Mouse (Mus musculus): Measurements from ENCODE around the gene Gdf11.

Gene Gdf11

DNA sequence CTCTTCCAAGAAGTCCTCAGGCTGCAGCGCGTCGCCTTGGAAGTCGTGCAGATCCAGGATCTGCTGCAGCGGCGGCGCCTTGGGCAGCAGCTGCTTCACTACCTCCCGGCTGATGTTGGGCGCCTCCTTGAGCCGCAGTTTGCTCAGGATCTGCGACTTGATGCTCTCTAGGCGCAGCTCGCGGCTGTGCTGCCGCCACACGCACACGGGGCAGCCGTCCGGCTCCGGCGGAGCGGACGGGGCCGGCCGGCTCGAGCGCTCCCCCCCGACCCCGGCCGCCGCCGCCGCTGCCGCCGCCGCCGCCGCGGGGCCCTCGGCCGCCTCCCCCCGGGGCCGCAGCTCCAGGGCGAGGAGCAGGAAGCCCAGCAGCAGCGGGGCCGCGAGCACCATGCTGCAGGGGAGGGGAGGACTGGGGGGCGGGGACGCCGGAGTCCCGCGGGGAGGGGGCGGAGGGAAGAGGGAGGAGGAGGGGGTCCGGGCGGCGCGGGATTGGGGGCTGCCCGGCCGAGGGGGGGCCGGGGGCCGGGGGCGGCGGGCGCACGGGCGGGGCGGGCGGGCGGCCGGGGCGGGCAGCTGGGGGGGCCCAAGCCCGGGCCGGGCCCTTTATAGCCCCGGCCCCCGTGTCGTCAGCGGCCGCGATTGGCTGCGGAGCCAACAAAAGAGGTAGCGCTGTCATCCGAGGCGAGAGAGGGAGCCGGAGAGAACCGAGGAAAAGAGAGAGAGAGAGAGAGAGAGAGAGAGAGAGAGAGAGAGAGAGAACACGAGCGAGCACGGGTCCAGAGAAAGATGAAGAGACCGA is at the start of gene Gdf11:
Gdf11 (minus strand) TSS at position 423 of the 799 bp plus-strand sequence.
- DNase-seq (ENCODE audit: low read depth, low spot score): peak; percentile 64

- DNase-seq (ENCODE audit: low read depth, low spot score): no peak
These were observed 49.0 kb upstream of the Gdf11 start for GRCm38 (mm10) chr10:128940475-128941061.

DNA sequence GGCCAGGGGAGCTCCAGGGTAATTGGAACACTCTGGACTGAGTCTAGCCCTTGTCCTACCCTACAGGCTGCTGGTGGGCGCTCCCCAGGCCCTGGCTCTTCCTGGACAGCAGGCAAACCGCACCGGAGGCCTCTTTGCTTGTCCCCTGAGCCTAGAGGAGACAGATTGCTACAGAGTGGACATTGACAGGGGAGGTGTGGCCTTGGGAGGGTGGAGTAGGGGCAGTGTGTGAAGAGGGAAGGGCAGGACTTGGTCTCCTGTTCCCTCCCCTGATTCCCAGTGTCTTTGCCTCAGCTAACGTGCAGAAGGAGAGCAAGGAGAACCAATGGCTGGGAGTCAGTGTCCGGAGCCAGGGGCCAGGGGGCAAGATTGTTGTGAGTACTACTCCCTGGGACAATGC is 47.5 kb upstream of the Gdf11 start:
- no peak for DNase-seq (ENCODE audit: low read depth, low spot score)

- DNase-seq (ENCODE audit: low read depth, low spot score): no peak
These were observed 46.9 kb upstream of the Gdf11 start for GRCm38 (mm10) chr10:128938457-128938856.

GRCm38 (mm10) chr10:128937756-128938390 is 46.4 kb upstream of the Gdf11 start:
- no peak for DNase-seq (ENCODE audit: low read depth, low spot score)

DNA sequence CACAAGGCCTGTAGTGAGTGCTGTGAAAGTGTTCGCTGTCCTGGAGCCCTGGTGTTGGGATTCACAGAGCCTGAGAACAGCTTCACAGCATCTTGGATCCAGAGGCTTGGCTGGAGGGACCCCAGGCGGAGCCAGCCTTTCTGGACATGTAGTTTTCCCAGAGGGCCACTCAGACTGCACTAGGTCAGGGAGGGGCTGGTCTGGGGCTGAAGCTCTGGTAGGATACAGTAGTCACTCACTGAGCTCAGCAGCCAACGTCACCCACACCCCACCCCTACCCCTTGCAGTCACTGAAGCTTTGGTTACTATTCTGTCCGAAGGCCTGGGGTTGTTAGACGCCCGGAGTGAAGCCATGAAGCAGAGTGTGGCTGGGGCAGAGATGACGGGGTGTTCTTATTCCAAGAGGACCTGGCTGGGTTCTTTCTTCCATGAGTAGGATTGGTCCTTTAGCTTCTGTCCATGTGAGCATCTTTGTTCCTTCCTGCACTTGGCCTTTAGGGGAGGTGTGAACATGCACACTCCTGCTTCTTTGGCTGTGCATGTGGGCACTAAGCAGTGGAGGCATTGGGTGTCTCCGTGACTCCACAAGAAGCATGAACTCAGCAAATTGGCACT is 44.4 kb upstream of the Gdf11 start:
- no peak for DNase-seq (ENCODE audit: low read depth, low spot score)

GRCm38 (mm10) chr10:128934997-128935787 is 43.7 kb upstream of the Gdf11 start:
- DNase-seq (ENCODE audit: low read depth, low spot score): no peak

GRCm38 (mm10) chr10:128933976-128934721 is 42.6 kb upstream of the Gdf11 start:
- DNase-seq (ENCODE audit: low read depth, low spot score): no peak

GRCm38 (mm10) chr10:128933574-128933973 is 42.1 kb upstream of the Gdf11 start, which contains the start of gene Itga7:
TSS of gene Itga7 (plus strand) at chr10:128933818.
- no peak for DNase-seq (ENCODE audit: low read depth, low spot score)

GRCm38 (mm10) chr10:128931441-128931840 is 39.9 kb upstream of the Gdf11 start:
- DNase-seq (ENCODE audit: low read depth, low spot score): peak; percentile 73

- DNase-seq (ENCODE audit: low read depth, low spot score): no peak
These were observed 38.3 kb upstream of the Gdf11 start for GRCm38 (mm10) chr10:128929638-128930378.

DNA sequence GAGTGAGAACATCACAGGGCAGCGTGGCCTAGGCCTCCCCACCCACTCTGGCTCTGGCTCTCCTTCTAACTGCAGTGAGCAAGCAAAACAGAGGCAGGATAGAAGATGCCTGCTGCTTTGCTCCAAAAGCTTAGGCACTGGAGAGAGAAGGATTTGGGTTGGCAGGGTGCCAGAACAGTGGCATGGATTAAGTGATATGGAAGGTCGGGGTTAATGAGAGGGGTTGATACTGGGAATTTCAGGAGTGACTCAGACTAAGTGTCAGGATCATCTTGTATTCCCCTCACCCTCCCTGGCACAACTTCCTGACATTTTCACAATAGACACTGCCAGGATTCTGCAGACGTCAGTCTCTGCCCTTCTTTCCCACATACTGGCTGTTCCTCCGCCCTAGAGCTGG is 36.8 kb upstream of the Gdf11 start:
- DNase-seq (ENCODE audit: low read depth, low spot score): peak; percentile 67

GRCm38 (mm10) chr10:128923935-128924334 is 32.4 kb upstream of the Gdf11 start, which contains the start of gene Bloc1s1:
TSS of gene Bloc1s1 (minus strand) at chr10:128924035.
- no peak for DNase-seq (ENCODE audit: low read depth, low spot score)

DNA sequence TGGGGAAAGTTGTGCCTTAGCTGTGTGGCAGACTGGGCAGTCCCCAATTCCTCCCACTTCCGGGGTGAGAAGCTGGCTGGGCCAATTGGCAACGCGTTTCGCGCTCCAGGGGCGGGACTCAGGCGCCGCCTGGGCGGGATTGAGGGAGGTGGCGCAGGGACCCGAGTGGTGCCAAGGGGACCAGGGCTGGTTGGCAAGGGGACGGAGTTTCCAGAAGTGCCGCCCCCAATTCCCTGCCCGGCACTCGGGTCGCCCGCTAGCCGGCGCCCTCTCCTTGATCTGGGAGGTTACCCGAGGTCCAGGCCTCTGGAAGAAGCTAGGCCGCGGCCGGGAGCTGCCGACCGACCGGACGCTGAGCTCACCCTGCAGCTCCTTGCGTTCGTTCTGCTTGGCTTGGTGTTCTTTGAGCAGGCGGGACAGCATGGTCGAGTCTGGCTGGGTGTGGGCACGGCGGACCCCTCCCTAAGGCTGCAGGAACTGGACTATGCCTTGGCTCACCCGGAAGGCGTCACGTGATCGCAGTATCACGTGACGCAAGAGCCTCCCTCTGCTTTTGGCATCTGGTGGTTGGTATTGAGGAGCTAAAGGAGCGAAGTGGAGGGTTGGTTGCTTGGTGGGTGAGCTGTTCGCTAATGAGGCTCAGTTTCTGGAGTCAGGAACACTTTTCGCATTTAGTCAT is 31.6 kb upstream of the Gdf11 start:
- DNase-seq (ENCODE audit: low read depth, low spot score): peak; percentile 94

GRCm38 (mm10) chr10:128922822-128923012 is 31.2 kb upstream of the Gdf11 start, which contains the start of gene Rdh5:
TSS of gene Rdh5 (minus strand) at chr10:128922888.
- no peak for DNase-seq (ENCODE audit: low read depth, low spot score)

DNA sequence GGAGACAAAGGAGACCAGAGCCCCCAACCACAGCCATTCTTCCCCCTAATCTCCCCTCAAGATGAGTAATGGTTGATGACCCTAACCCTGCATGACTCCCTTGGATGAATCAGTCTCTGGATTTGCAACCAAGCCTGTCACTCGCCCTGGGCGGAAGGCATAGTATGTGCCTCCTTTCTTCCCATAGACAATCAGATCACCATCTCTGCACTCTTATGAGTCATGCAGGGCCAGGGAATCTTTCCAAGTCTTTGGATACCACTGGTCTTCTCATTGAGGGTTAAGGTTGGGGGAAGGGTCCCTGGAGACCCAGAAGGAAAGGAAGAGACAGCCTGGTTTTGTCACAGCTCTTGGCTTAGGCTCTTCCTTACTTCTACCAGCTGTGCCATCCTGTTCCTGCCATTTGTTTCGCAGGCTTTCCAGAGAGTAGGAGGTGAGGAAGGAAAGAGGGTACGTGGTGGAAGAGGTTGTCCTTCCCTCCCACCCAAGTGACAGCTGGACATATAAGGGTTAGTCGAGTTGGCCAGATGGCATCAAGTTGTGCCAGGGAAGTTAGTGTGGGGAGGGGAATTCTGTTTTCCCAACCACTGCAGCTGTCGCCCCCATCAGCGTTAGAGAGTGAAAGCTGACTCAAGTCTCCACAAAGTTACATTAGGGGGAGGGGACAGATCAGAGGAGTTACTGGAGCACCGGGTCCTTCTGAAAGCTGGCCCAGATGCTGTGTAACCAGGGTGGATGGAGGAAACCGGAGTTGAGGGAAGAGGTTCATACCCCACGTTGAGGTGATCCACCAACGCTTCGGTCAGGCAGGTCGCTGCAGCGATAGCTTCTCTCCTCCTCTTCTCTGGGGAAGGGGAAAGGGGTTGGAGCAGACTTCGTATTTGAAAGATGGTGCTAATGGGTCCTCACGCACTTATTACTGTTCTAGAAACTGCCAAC is 30.6 kb upstream of the Gdf11 start:
- DNase-seq (ENCODE audit: low read depth, low spot score): peak; percentile 98

DNA sequence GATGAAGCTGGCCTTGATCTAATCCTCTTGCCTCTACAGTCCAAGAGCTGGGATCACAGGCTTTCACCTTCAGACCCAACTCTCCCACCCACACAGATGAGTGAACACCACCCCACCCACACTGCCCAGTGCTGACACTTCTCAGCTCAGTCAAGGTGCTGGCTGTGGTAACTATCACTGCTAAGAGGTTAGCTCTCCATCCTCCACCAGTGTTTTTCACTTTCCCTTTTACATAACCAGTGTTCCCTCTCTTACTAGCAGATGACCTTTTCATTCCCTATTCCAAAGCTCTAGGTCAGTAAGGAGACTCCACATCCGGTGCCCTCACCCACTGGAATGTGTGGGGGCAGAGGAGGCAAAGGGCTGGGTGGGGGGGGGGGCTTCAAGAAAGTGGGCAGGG is 29.7 kb upstream of the Gdf11 start:
- DNase-seq (ENCODE audit: low read depth, low spot score): peak; percentile 72

DNA sequence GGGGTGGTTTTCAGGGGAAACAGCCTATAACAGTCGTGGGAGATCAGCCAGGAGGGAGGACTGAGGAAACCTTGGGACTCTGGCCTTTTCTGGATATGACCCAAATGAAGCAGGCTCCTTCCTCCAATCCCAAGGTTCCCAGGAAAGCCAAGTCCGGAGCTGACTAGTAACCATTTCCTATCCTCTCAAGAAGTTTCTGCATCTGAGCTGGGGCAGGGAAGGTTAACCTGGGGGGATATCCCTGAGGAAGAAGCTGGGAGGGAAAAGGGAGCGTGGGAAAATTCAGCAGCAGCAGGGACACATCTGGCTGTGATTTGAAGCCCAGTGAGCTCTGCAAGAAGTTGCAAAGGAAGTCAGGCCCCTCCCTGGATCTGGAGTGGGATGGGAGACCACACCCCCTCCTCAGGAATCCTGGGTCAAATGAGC is 29.2 kb upstream of the Gdf11 start:
- DNase-seq (ENCODE audit: low read depth, low spot score): peak; percentile 89

Data from 3T3-L1 (cell line).